Mouse (Mus musculus): ENCODE measurements around the gene Gpbp1.

GRCm38 (mm10) chr13:111522336-111522735 is 32.4 kb upstream of the Gpbp1 start:
- no peak for TF ChIP-seq GATA1 (IDR thresholded peaks at IDR 0.05; ENCODE audit: borderline replicate concordance, low read length)
- TF ChIP-seq FLI1 (IDR thresholded peaks at IDR 0.05; ENCODE audit: low read length): no peak
